Mouse (Mus musculus): Measurements from ENCODE around the gene Pde4b.

- TF ChIP-seq E2F4 (IDR thresholded peaks at IDR 0.05; ENCODE audit: insufficient read depth) = no peak
- no peak for TF ChIP-seq USF1 (IDR thresholded peaks at IDR 0.05; ENCODE audit: low read depth)
- TF ChIP-seq CEBPB (IDR thresholded peaks at IDR 0.05; ENCODE audit: insufficient read depth, poor library complexity, severe bottlenecking) = no peak
- TF ChIP-seq TCF12 (IDR thresholded peaks at IDR 0.05; ENCODE audit: insufficient read depth, poor library complexity, severe bottlenecking) = no peak
- TF ChIP-seq POLR2A (IDR thresholded peaks at IDR 0.05; ENCODE audit: insufficient read length, low read depth) = no peak
- TF ChIP-seq SRF (IDR thresholded peaks at IDR 0.05; ENCODE audit: control insufficient read depth, insufficient read length, low read depth) = no peak
Measured at GRCm38 (mm10) chr4:102591798-102592197, 504.5 kb downstream of the Pde4b start.

Data from myocyte (in vitro differentiated cells).